Mouse (Mus musculus): ENCODE measurements around the gene Fam57b. TPM values are rescaled to one million over a fixed set of nuclear protein-coding genes. Genes with fewer than 3 reads are reported as not detected.

Fam57b gene
- 48.3 and 52.6 TPM in 2 replicates for polyA plus RNA-seq (2015; fragmentation: Nextera tagmentation; extraction: Ambion mirVana)

GRCm38 (mm10) chr7:126797411-126798126 lies at the start of gene Fam57b:
TSS of gene Fam57b (plus strand) at chr7:126797668.
- peak within 1 kb of the TSS; percentile 84 for H3K4me3 ChIP-seq (replicated peaks)
- H3K9me3 ChIP-seq, result no peaks in the 10 kb centered on the region
- H3K9ac ChIP-seq (replicated peaks), result peak within 1 kb of the TSS; percentile 89
- H3K4me2 ChIP-seq (replicated peaks), result peak within 1 kb of the TSS; percentile 82
- peak within 1 kb of the TSS; percentile 91 for H3K27ac ChIP-seq
- peaks cover 43% of the 10 kb centered on the region for H3K4me1 ChIP-seq (replicated peaks)
- peaks cover 32% of the 10 kb centered on the region for H3K36me3 ChIP-seq
- 28% methylated on average over 21 of the region's 21 CpGs for WGBS
- no peaks in the 10 kb centered on the region for H3K27me3 ChIP-seq
- no peak for ATAC-seq

GRCm38 (mm10) chr7:126748824-126749223 lies 48.6 kb upstream of the Fam57b start:
- ATAC-seq, result no peak
- 81% methylated on average over 7 of the region's 7 CpGs for WGBS
- Histone ChIP-seq H3K27ac (no peak overlapping the region), H3K4me1 (replicated peaks) (no peaks in the 10 kb centered on the region), H3K36me3 (no peaks in the 10 kb centered on the region), H3K4me3 (replicated peaks) (no peak overlapping the region), H3K27me3 (no peaks in the 10 kb centered on the region), H3K9ac (replicated peaks) (no peak overlapping the region), H3K9me3 (no peaks in the 10 kb centered on the region), H3K4me2 (replicated peaks) (no peak overlapping the region)

GRCm38 (mm10) chr7:126749582-126750343 lies 47.7 kb upstream of the Fam57b start:
- H3K36me3 ChIP-seq, result no peaks in the 10 kb centered on the region
- WGBS, result 96% methylated on average over 17 of the region's 17 CpGs
- H3K4me2 ChIP-seq (replicated peaks), result no peak overlapping the region
- no peaks in the 10 kb centered on the region for H3K4me1 ChIP-seq (replicated peaks)
- H3K27ac ChIP-seq, result no peak overlapping the region
- H3K9ac ChIP-seq (replicated peaks), result no peak overlapping the region
- H3K4me3 ChIP-seq (replicated peaks), result no peak overlapping the region
- H3K27me3 ChIP-seq, result no peaks in the 10 kb centered on the region
- ATAC-seq, result no peak
- no peaks in the 10 kb centered on the region for H3K9me3 ChIP-seq

GRCm38 (mm10) chr7:126754866-126755265 lies 42.6 kb upstream of the Fam57b start:
- Histone ChIP-seq H3K27ac (no peak overlapping the region), H3K4me3 (replicated peaks) (no peak overlapping the region), H3K4me2 (replicated peaks) (no peak overlapping the region), H3K9ac (replicated peaks) (no peak overlapping the region), H3K9me3 (no peaks in the 10 kb centered on the region), H3K27me3 (no peaks in the 10 kb centered on the region), H3K4me1 (replicated peaks) (peaks cover 3% of the 10 kb centered on the region), H3K36me3 (no peaks in the 10 kb centered on the region)
- ATAC-seq, result peak; percentile 65
- 2% methylated on average over 9 of the region's 9 CpGs for WGBS

- H3K4me2 ChIP-seq (replicated peaks), result no peak overlapping the region
- H3K9ac ChIP-seq (replicated peaks), result no peak overlapping the region
- H3K27ac ChIP-seq, result no peak overlapping the region
- WGBS, result 70% methylated on average over 7 of the region's 7 CpGs
- H3K4me1 ChIP-seq (replicated peaks), result peaks cover 35% of the 10 kb centered on the region
- H3K4me3 ChIP-seq (replicated peaks), result no peak overlapping the region
- no peak for ATAC-seq
- H3K36me3 ChIP-seq, result peaks cover 12% of the 10 kb centered on the region
- no peaks in the 10 kb centered on the region for H3K27me3 ChIP-seq
- H3K9me3 ChIP-seq, result no peaks in the 10 kb centered on the region
Observed at GRCm38 (mm10) chr7:126758539-126758938, 38.9 kb upstream of the Fam57b start.

- peak within 1 kb of the TSS; percentile 88 for H3K27ac ChIP-seq
Observed at GRCm38 (mm10) chr7:126759050-126759671, 38.3 kb upstream of the Fam57b start, which contains the start of gene Mapk3. TSS of gene Mapk3 (plus strand) at chr7:126759601.

GRCm38 (mm10) chr7:126759672-126760390 lies 37.6 kb upstream of the Fam57b start:
- peak; percentile 73 for ATAC-seq
- Histone ChIP-seq H3K4me3 (replicated peaks) (peak overlapping the region; percentile 79), H3K36me3 (peaks cover 25% of the 10 kb centered on the region), H3K4me2 (replicated peaks) (peak overlapping the region; percentile 90), H3K9me3 (no peaks in the 10 kb centered on the region), H3K27ac (peak overlapping the region; percentile 88), H3K4me1 (replicated peaks) (peaks cover 35% of the 10 kb centered on the region), H3K27me3 (no peaks in the 10 kb centered on the region), H3K9ac (replicated peaks) (peak overlapping the region; percentile 89)
- 0% methylated on average over 22 of the region's 24 CpGs for WGBS

More at GRCm38 (mm10) chr7:126759050-126759671, 38.3 kb upstream of the Fam57b start, which contains the start of gene Mapk3:
- Histone ChIP-seq H3K9ac (replicated peaks) (peak within 1 kb of the TSS; percentile 89), H3K4me1 (replicated peaks) (peaks cover 35% of the 10 kb centered on the region), H3K27me3 (no peaks in the 10 kb centered on the region), H3K4me2 (replicated peaks) (peak within 1 kb of the TSS; percentile 90), H3K36me3 (peaks cover 18% of the 10 kb centered on the region), H3K9me3 (no peaks in the 10 kb centered on the region), H3K4me3 (replicated peaks) (peak within 1 kb of the TSS; percentile 79)
- WGBS, result 2% methylated on average over 16 of the region's 38 CpGs
- ATAC-seq, result peak; percentile 70

GRCm38 (mm10) chr7:126760391-126760802 lies 37.1 kb upstream of the Fam57b start:
- H3K4me3 ChIP-seq (replicated peaks), result peak overlapping the region; percentile 79
- ATAC-seq, result peak; percentile 20; the same call in 1 of the 2 replicates

GRCm38 (mm10) chr7:126760956-126761355 lies 36.5 kb upstream of the Fam57b start:
- ATAC-seq, result no peak
- Histone ChIP-seq H3K4me3 (replicated peaks) (peak overlapping the region; percentile 79), H3K4me2 (replicated peaks) (peak overlapping the region; percentile 90), H3K4me1 (replicated peaks) (peaks cover 35% of the 10 kb centered on the region), H3K9ac (replicated peaks) (peak overlapping the region; percentile 89; the same call in 1 of the 2 replicates), H3K36me3 (peaks cover 36% of the 10 kb centered on the region), H3K27ac (peak overlapping the region; percentile 88), H3K9me3 (no peaks in the 10 kb centered on the region), H3K27me3 (no peaks in the 10 kb centered on the region)
- 79% methylated on average over 4 of the region's 4 CpGs for WGBS

More at GRCm38 (mm10) chr7:126760391-126760802, 37.1 kb upstream of the Fam57b start:
- H3K4me1 ChIP-seq (replicated peaks), result peaks cover 35% of the 10 kb centered on the region
- no peaks in the 10 kb centered on the region for H3K27me3 ChIP-seq
- 14% methylated on average over 3 of the region's 3 CpGs for WGBS
- peak overlapping the region; percentile 90 for H3K4me2 ChIP-seq (replicated peaks)
- H3K36me3 ChIP-seq, result peaks cover 31% of the 10 kb centered on the region
- no peaks in the 10 kb centered on the region for H3K9me3 ChIP-seq
- peak overlapping the region; percentile 89 for H3K9ac ChIP-seq (replicated peaks)
- peak overlapping the region; percentile 88 for H3K27ac ChIP-seq

GRCm38 (mm10) chr7:126761529-126762067 lies 35.9 kb upstream of the Fam57b start:
- Histone ChIP-seq H3K27ac (no peak overlapping the region), H3K9ac (replicated peaks) (no peak overlapping the region), H3K4me2 (replicated peaks) (peak overlapping the region; percentile 90)

More at GRCm38 (mm10) chr7:126761529-126762067, 35.9 kb upstream of the Fam57b start:
- Histone ChIP-seq H3K36me3 (peaks cover 43% of the 10 kb centered on the region), H3K4me3 (replicated peaks) (peak overlapping the region; percentile 79; the same call in 1 of the 2 replicates), H3K4me1 (replicated peaks) (peaks cover 35% of the 10 kb centered on the region), H3K27me3 (no peaks in the 10 kb centered on the region), H3K9me3 (no peaks in the 10 kb centered on the region)
- WGBS, result 77% methylated on average over 6 of the region's 6 CpGs
- ATAC-seq, result no peak
